Mouse (Mus musculus) MEL (cell line): ENCODE results near the gene Ywhaq. TPM values are rescaled to one million over a fixed set of nuclear protein-coding genes. Genes with fewer than 3 reads are reported as not detected.

Source experiments
- DNase-seq: peaks from one replicate; pipeline ENCODE4 v3.0.0; 2011; ENCODE audit warnings: low read depth, low spot score
- H3K27ac ChIP-seq: 2 replicates; pipeline ENCODE4 v1.5.1; 2012; ENCODE audit warnings: low read depth, mild to moderate bottlenecking, control low read depth, low read length, moderate library complexity; ENCODE audit not compliant: control insufficient read depth
- H3K27me3 ChIP-seq, 2 experiments: fragments of 150-350 bp in 1 of 2; sonication (generic) in 1 of 2; 2 replicates each; pipeline ENCODE4 v1.6.1; 2012; ENCODE audit warnings: low read length in 2 of 2, mild to moderate bottlenecking in 2 of 2, improper control_type of control experiment in 1 of 2, moderate library complexity in 1 of 2; ENCODE audit not compliant: insufficient read depth in 2 of 2, control insufficient read depth in 1 of 2
- H3K36me3 ChIP-seq, 2 experiments: 2 replicates each; pipeline ENCODE4 v1.6.1; 2012 to 2014; ENCODE audit warnings: low read length in 2 of 2, improper control_type of control experiment in 1 of 2, inconsistent platforms in 1 of 2, mild to moderate bottlenecking in 1 of 2; ENCODE audit not compliant: insufficient read depth in 2 of 2, control insufficient read depth in 1 of 2
- H3K4me1 ChIP-seq, 2 experiments: fragments of 150-350 bp in 1 of 2; sonication (generic) in 1 of 2; 2 replicates each; pipeline ENCODE4 v1.6.1; 2012; ENCODE audit warnings: low read length in 2 of 2, improper control_type of control experiment in 1 of 2, mild to moderate bottlenecking in 1 of 2; ENCODE audit not compliant: insufficient read depth in 2 of 2, control insufficient read depth in 1 of 2
- H3K4me3 ChIP-seq, 2 experiments: fragments of 150-350 bp in 1 of 2; sonication (generic) in 1 of 2; 2 replicates each; pipeline ENCODE4 v1.5.1; 2012; ENCODE audit warnings: low read depth in 2 of 2, low read length in 2 of 2, mild to moderate bottlenecking in 2 of 2, moderate library complexity in 2 of 2, control low read depth in 1 of 2, improper control_type of control experiment in 1 of 2; ENCODE audit not compliant: control insufficient read depth in 1 of 2, insufficient read depth in 1 of 2
- H3K79me2 ChIP-seq: 2 replicates; pipeline ENCODE4 v1.6.1; 2012; ENCODE audit warnings: mild to moderate bottlenecking, low read length, moderate library complexity; ENCODE audit not compliant: control insufficient read depth, poor library complexity, insufficient read depth
- H3K9ac ChIP-seq: 2 replicates; pipeline ENCODE4 v1.6.1; 2012; ENCODE audit warnings: low read depth, mild to moderate bottlenecking, control low read depth, low read length, moderate library complexity; ENCODE audit not compliant: control insufficient read depth, poor library complexity, severe bottlenecking
- H3K9me3 ChIP-seq: fragments of 150-350 bp; sonication (generic); replicated peaks from 2 replicates; pipeline ENCODE4 v1.6.1; 2012; ENCODE audit warnings: mild to moderate bottlenecking, low read length, improper control_type of control experiment, moderate library complexity; ENCODE audit not compliant: insufficient read depth
- ELF1 ChIP-seq: IDR thresholded peaks from 2 replicates; pipeline ENCODE4 v1.6.1; 2014; ENCODE audit warnings: low read depth, mild to moderate bottlenecking, inconsistent platforms, low read length, improper control_type of control experiment, moderate library complexity
- EP300 ChIP-seq, 2 experiments: IDR thresholded peaks; 2 replicates each; pipeline ENCODE4 v1.6.1; 2011; ENCODE audit warnings: improper control_type of control experiment in 2 of 2, low read length in 2 of 2, low read depth in 1 of 2, mild to moderate bottlenecking in 1 of 2
- ETS1 ChIP-seq: IDR thresholded peaks from 2 replicates; pipeline ENCODE4 v1.6.1; 2012; ENCODE audit warnings: low read depth, mild to moderate bottlenecking, inconsistent platforms, low read length, improper control_type of control experiment, moderate library complexity
- MEF2A ChIP-seq: IDR thresholded peaks from 2 replicates; pipeline ENCODE4 v1.6.1; 2014; ENCODE audit warnings: low read depth, mild to moderate bottlenecking, inconsistent platforms, low read length, improper control_type of control experiment; ENCODE audit not compliant: poor library complexity, insufficient replicate concordance, severe bottlenecking; ENCODE audit errors: extremely low read depth
- MYC ChIP-seq: IDR thresholded peaks from 2 replicates; pipeline ENCODE4 v1.6.1; 2011; ENCODE audit warnings: low read depth, mild to moderate bottlenecking, low read length, improper control_type of control experiment, moderate library complexity
- NELFE ChIP-seq: IDR thresholded peaks from 2 replicates; pipeline ENCODE4 v1.6.1; 2011; ENCODE audit warnings: low read depth, low read length, improper control_type of control experiment
- NRF1 ChIP-seq: IDR thresholded peaks from 2 replicates; pipeline ENCODE4 v1.6.1; 2014; ENCODE audit warnings: low read depth, mild to moderate bottlenecking, inconsistent platforms, low read length, improper control_type of control experiment, moderate library complexity; ENCODE audit not compliant: poor library complexity, insufficient read depth, severe bottlenecking
- POLR2AphosphoS5 ChIP-seq: IDR thresholded peaks from 2 replicates; pipeline ENCODE4 v1.6.1; 2012; ENCODE audit warnings: low read depth, borderline replicate concordance, mild to moderate bottlenecking, inconsistent platforms, low read length, moderate library complexity, mixed read lengths
- RCOR1 ChIP-seq: IDR thresholded peaks from 2 replicates; pipeline ENCODE4 v1.6.1; 2012; ENCODE audit warnings: low read depth, mild to moderate bottlenecking, inconsistent platforms, low read length, improper control_type of control experiment
- TAL1 ChIP-seq: IDR thresholded peaks from 2 replicates; pipeline ENCODE4 v1.6.1; 2012; ENCODE audit warnings: mild to moderate bottlenecking, inconsistent platforms, low read length, moderate library complexity, mixed read lengths
- TCF12 ChIP-seq: IDR thresholded peaks from 2 replicates; pipeline ENCODE4 v1.6.1; 2014; ENCODE audit warnings: low read depth, mild to moderate bottlenecking, inconsistent platforms, low read length, improper control_type of control experiment, moderate library complexity
- UBTF ChIP-seq: IDR thresholded peaks from 2 replicates; pipeline ENCODE4 v1.6.1; 2012; ENCODE audit warnings: low read depth, mild to moderate bottlenecking, inconsistent platforms, low read length, improper control_type of control experiment, moderate library complexity, borderline replicate concordance; ENCODE audit not compliant: insufficient read depth
- USF1 ChIP-seq: IDR thresholded peaks from 2 replicates; pipeline ENCODE4 v1.6.1; 2014; ENCODE audit warnings: low read depth, mild to moderate bottlenecking, inconsistent platforms, low read length, improper control_type of control experiment, moderate library complexity
- ZC3H11A ChIP-seq: IDR thresholded peaks from 2 replicates; pipeline ENCODE4 v1.6.1; 2012; ENCODE audit warnings: low read depth, mild to moderate bottlenecking, inconsistent platforms, low read length, improper control_type of control experiment
- ZMIZ1 ChIP-seq: IDR thresholded peaks from 2 replicates; pipeline ENCODE4 v1.6.1; 2012; ENCODE audit warnings: low read depth, mild to moderate bottlenecking, inconsistent platforms, low read length, improper control_type of control experiment, moderate library complexity
- ZNF384 ChIP-seq: IDR thresholded peaks from 2 replicates; pipeline ENCODE4 v1.6.1; 2012; ENCODE audit warnings: low read depth, mild to moderate bottlenecking, inconsistent platforms, low read length, improper control_type of control experiment
- polyA plus RNA-seq, 2 experiments: library from polyadenylated mRNA; stranded (reverse) in 1 of 2; unstranded in 1 of 2; fragments of >175 nt in 1 of 2; fragments of >200 nt in 1 of 2; gene quantifications; 2 replicates each; pipeline versions ENCODE4 v1.2.1 to v1.2.4; 2012; ENCODE audit warnings: low replicate concordance in 2 of 2, low read depth in 1 of 2; ENCODE audit not compliant: insufficient read length in 2 of 2, insufficient read depth in 1 of 2, missing spikeins in 1 of 2
- total RNA-seq: library from RNA; depleted of rRNA; stranded (reverse); fragments of 300-350 nt; gene quantifications from 2 replicates; pipeline ENCODE4 v1.2.3, GENCODE M21; 2012

The Ywhaq gene
- total and polyA plus RNA-seq, 3 experiments: 99.2 to 102 TPM; not detected in 1

DNA sequence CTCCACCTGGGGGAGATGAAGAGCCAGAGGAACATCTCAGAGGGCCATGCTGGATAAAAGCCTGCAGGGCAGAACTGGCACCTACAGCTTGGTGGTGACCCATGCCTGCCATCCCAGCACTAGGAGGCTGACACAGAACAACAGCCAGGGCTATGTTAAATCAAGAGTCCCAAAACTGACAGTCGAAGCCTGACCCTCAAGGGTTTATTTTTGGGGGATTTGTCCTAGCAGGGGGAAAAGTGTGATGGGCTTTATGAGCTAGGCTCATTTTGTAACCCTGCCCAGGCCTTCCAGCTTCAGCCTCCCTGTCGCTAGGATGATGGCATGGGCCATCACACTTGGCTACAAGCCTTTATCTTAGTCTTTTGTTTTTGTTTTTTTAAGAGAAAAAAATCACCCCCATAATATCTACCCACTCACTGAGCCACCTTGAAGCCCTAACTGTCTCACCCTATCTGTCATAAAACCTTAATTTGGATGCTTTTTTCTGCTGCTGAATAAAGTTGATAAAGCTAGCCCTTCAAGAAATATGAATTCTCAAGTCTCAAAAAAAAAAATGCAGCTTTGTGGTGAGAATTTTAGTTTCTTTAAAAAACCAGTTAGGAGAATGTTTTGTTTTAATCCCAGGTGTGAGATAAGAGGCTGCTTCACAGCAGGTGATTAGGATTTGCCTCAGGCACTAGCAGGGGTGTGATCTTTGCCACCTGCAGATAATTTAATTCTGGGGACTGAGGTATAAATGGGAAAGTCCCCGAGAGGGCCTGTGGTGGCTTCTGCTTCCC is 41.9 kb downstream of the Ywhaq start:
- peaks cover 0 to 2% of the 10 kb centered on the region in 2 experiments; a peak in 2 of 4 replicates for H3K4me1 ChIP-seq
- no peak overlapping the region for H3K4me3 ChIP-seq
- no peak overlapping the region; the same call in 1 of the 2 replicates for H3K27ac ChIP-seq
- H3K36me3 ChIP-seq: peaks cover 0 to 14% of the 10 kb centered on the region in 2 experiments; a peak in 2 of 4 replicates
- TF ChIP-seq TCF12 (peak; percentile 61), ZNF384 (peak; percentile 69), TAL1 (peak; percentile 66), ETS1 (0 out of 2 replicates have a peak, but pooled peaks have one; percentile 42), NRF1 (no peak), ZC3H11A (no peak), EP300 (IDR thresholded peaks at IDR 0.05; ENCODE audit: low read depth in 1 of 2, low read length in 2 of 2) (peak; percentile 35 to 80; a peak in 2 of 4 replicates)
- TF ChIP-seq, all 39 proteins: peak for 5
- Histone ChIP-seq H3K27me3 (no peaks in the 10 kb centered on the region), H3K9me3 (no peaks in the 10 kb centered on the region), H3K9ac (no peak overlapping the region), H3K79me2 (peaks cover 4% of the 10 kb centered on the region)
- DNase-seq: peak; percentile 37

DNA sequence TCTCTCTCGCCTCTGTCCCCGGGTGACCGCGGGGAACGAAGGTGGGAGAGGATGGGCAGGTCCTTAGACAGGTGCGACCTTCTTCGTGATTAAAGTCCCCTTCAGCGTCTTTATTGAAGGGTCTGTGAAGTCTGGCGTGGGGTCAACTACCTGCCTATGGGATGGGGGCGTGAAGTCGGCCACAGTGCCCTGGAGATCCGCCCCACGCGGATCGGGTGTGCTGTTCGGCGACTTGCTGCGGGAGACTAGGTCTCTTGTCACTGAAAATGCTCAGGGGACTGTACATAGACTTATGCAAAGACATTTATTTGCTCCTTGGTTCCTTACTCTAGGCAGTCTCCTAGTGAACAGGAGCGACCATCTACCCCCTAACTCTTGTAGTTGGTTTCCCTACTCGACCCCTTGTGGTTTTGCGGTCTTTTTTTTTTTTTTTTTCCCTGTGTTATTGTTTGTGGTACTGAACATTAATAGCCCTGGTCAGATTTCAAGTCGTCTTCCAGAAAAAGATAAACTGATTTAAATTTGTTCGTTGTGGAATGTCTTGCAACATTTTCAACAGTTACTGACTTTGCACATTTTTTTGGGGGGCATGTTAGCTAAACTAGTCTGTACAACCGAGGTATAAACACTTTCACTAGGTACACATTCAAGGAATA is 43.5 kb downstream of the Ywhaq start:
- peak overlapping the region; percentile 77 for H3K27ac ChIP-seq
- TF ChIP-seq RCOR1 (no peak), MYC (no peak), ZMIZ1 (no peak), POLR2AphosphoS5 (no peak), MEF2A (no peak), NELFE (no peak), EP300 (IDR thresholded peaks at IDR 0.05; ENCODE audit: low read depth in 1 of 2, low read length in 2 of 2) (0 out of 4 replicates have a peak, but pooled peaks of 1 of the 2 experiments have one; percentile 18), ZNF384 (peak; percentile 67; the same call in 1 of the 2 replicates), ELF1 (no peak), USF1 (no peak), UBTF (0 out of 2 replicates have a peak, but pooled peaks have one; percentile 23)
- TF ChIP-seq, all 39 proteins: peak for 3
- no peaks in the 10 kb centered on the region for H3K27me3 ChIP-seq
- peaks cover 2% of the 10 kb centered on the region in 2 experiments; a peak in 3 of 4 replicates for H3K4me1 ChIP-seq
- H3K4me3 ChIP-seq: peak overlapping the region; percentile 68 to 71
- peak overlapping the region; percentile 89 for H3K9ac ChIP-seq
- DNase-seq: no peak
- H3K79me2 ChIP-seq: peaks cover 4% of the 10 kb centered on the region
- peaks cover 0 to 15% of the 10 kb centered on the region in 2 experiments; a peak in 2 of 4 replicates for H3K36me3 ChIP-seq
- H3K9me3 ChIP-seq: no peaks in the 10 kb centered on the region
